Comparison of ENCODE assay signal across 21 mouse cellular contexts in the genomic region with DNA sequence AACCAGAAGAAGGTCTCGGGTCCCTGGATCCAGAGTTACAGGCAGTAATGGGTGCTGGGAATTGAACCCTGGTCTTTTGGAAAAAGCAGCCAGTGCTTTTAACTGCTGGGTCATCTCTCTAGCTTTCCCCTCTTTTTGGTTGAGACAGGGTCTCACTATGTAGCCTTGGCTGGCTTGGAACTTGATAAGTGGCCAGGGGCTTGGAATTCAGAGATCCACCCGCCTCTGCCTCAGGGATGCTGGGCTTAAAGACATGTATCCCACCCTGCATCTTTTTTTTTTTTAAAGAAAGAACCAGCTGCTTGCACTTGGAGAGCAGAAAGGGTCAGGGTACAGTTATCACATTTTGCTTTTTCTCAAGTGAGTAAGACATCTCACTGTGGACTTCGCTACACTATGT. TPM values are rescaled to one million over a fixed set of nuclear protein-coding genes. Genes with fewer than 3 reads are reported as not detected.
A peak's percentile ranks its signal among the peaks of the same experiment; 100 is the strongest.
DNase-seq lines count a peak whose midpoint lies in the region; ATAC-seq and TF ChIP-seq lines count a peak whose summit lies in the region.
"Had no signal": no experiment of that assay in that cellular context is flagged by ENCODE, and none has a peak within 500 bp of the region (broad histone marks: within the 10 kb centered on the region; RNA-seq: fewer than 3 reads in every experiment).

No protein-coding gene starts in this region.

- no peaks in the 10 kb centered on the region for H3K36me3 ChIP-seq in heart, embryonic 10.5 days
- H3K36me3 ChIP-seq in intestine, embryonic 14.5 days (ENCODE audit: control insufficient read depth, insufficient read depth, low read length) = no peaks in the 10 kb centered on the region; the same call in 1 of the 2 replicates
- H3K36me3 ChIP-seq in intestine, postnatal 0 days (ENCODE audit: control insufficient read depth, insufficient read depth) = no peaks in the 10 kb centered on the region
- no peaks in the 10 kb centered on the region for H3K36me3 ChIP-seq in hindbrain, embryonic 16.5 days (ENCODE audit: control insufficient read depth, insufficient read depth, low read length)
- H3K36me3 ChIP-seq in intestine, embryonic 15.5 days = no peaks in the 10 kb centered on the region
- H3K36me3 ChIP-seq in thymus, adult 2 months (ENCODE audit: control insufficient read depth, insufficient read depth, low read length) = peaks cover 27% of the 10 kb centered on the region
- H3K36me3 ChIP-seq: limb, embryonic 10.5 days; liver, embryonic 15.5 days; midbrain, embryonic 13.5 days; neural tube, embryonic 12.5 days had no signal

- H3K27ac ChIP-seq in heart, embryonic 10.5 days = peak overlapping the region; percentile 84; the same call in 1 of the 2 replicates
- H3K27ac ChIP-seq in intestine, embryonic 14.5 days (ENCODE audit: low read depth) = peak overlapping the region; percentile 79
- H3K27ac ChIP-seq in intestine, postnatal 0 days (ENCODE audit: low read depth, low read length) = no peak overlapping the region
- peak overlapping the region; percentile 68 for H3K27ac ChIP-seq in hindbrain, embryonic 16.5 days (ENCODE audit: low read depth, low read length)
- peak overlapping the region; percentile 74; the same call in 1 of the 2 replicates for H3K27ac ChIP-seq in intestine, embryonic 15.5 days
- H3K27ac ChIP-seq in thymus, adult 2 months (ENCODE audit: control insufficient read depth, insufficient read depth, low read length) = no peak overlapping the region
- H3K27ac ChIP-seq: liver, embryonic 15.5 days had no signal

- no peak for ATAC-seq in intestine, embryonic 14.5 days (replicated peaks; ENCODE audit: low FRiP score, low TSS enrichment, low read depth)
- no peak for ATAC-seq in intestine, postnatal 0 days
- no peak for ATAC-seq in hindbrain, embryonic 16.5 days
- ATAC-seq in intestine, embryonic 15.5 days = no peak
- ATAC-seq: midbrain, embryonic 13.5 days; Patski had no signal

- 88% methylated on average over 3 of the region's 3 CpGs for WGBS in heart, embryonic 10.5 days
- WGBS in intestine, embryonic 14.5 days = 92% methylated on average over 3 of the region's 3 CpGs
- 91% methylated on average over 3 of the region's 3 CpGs for WGBS in intestine, postnatal 0 days
- 97% methylated on average over 3 of the region's 3 CpGs for WGBS in hindbrain, embryonic 16.5 days
- WGBS in intestine, embryonic 15.5 days = 89% methylated on average over 3 of the region's 3 CpGs
- WGBS in thymus, adult 2 months = 96% methylated on average over 3 of the region's 3 CpGs

- H3K9ac ChIP-seq in intestine, embryonic 14.5 days (ENCODE audit: low read length) = no peak overlapping the region
- H3K9ac ChIP-seq in intestine, postnatal 0 days (ENCODE audit: low read depth, low read length) = no peak overlapping the region
- H3K9ac ChIP-seq in hindbrain, embryonic 16.5 days (ENCODE audit: low read depth, low read length) = no peak overlapping the region
- H3K9ac ChIP-seq in intestine, embryonic 15.5 days = no peak overlapping the region
- H3K9ac ChIP-seq: liver, embryonic 15.5 days; neural tube, embryonic 12.5 days had no signal

- TF ChIP-seq CTCF in intestine, postnatal 0 days (IDR thresholded peaks at IDR 0.05; ENCODE audit: low read depth) = no peak
- no peak for TF ChIP-seq CTCF in thymus, adult 2 months (IDR thresholded peaks at IDR 0.05; ENCODE audit: borderline replicate concordance, control insufficient read depth, extremely low read depth, insufficient read depth, low read length, poor library complexity)

- H3K27me3 ChIP-seq in heart, embryonic 10.5 days (ENCODE audit: insufficient read depth, poor library complexity, severe bottlenecking) = no peaks in the 10 kb centered on the region
- no peaks in the 10 kb centered on the region for H3K27me3 ChIP-seq in intestine, embryonic 14.5 days (replicated peaks; ENCODE audit: control insufficient read depth, insufficient read depth, low read length)
- H3K27me3 ChIP-seq in intestine, postnatal 0 days (replicated peaks; ENCODE audit: control insufficient read depth, insufficient read depth, low read length) = no peaks in the 10 kb centered on the region
- H3K27me3 ChIP-seq in hindbrain, embryonic 16.5 days (replicated peaks; ENCODE audit: control insufficient read depth, insufficient read depth, low read length) = no peaks in the 10 kb centered on the region
- H3K27me3 ChIP-seq in intestine, embryonic 15.5 days (replicated peaks) = no peaks in the 10 kb centered on the region
- no peaks in the 10 kb centered on the region for H3K27me3 ChIP-seq in thymus, adult 2 months (ENCODE audit: control insufficient read depth, insufficient read depth, low read length)
- H3K27me3 ChIP-seq: CH12.LX; liver, embryonic 15.5 days; midbrain, embryonic 13.5 days; neural tube, embryonic 12.5 days; Patski had no signal

- H3K4me1 ChIP-seq in heart, embryonic 10.5 days = peaks cover 53% of the 10 kb centered on the region
- H3K4me1 ChIP-seq in intestine, embryonic 14.5 days (replicated peaks; ENCODE audit: control insufficient read depth, insufficient read depth, low read length) = peaks cover 36% of the 10 kb centered on the region
- 0 out of 2 replicates have a peak, but pooled peaks cover 11% of the 10 kb centered on the region for H3K4me1 ChIP-seq in intestine, postnatal 0 days (replicated peaks; ENCODE audit: control insufficient read depth, insufficient read depth, low read length)
- peaks cover 19% of the 10 kb centered on the region for H3K4me1 ChIP-seq in hindbrain, embryonic 16.5 days (ENCODE audit: control insufficient read depth, insufficient read depth, low read depth, low read length)
- peaks cover 25% of the 10 kb centered on the region for H3K4me1 ChIP-seq in intestine, embryonic 15.5 days (replicated peaks)
- peaks cover 33% of the 10 kb centered on the region for H3K4me1 ChIP-seq in thymus, adult 2 months (replicated peaks; ENCODE audit: control insufficient read depth, insufficient read depth, low read length)

- H3K4me2 ChIP-seq in intestine, embryonic 14.5 days (ENCODE audit: low read length) = no peak overlapping the region
- no peak overlapping the region for H3K4me2 ChIP-seq in intestine, postnatal 0 days (replicated peaks; ENCODE audit: low read depth)
- no peak overlapping the region for H3K4me2 ChIP-seq in hindbrain, embryonic 16.5 days (ENCODE audit: low read length)
- H3K4me2 ChIP-seq in intestine, embryonic 15.5 days (replicated peaks) = no peak overlapping the region
- H3K4me2 ChIP-seq: liver, embryonic 15.5 days; midbrain, embryonic 13.5 days had no signal

- no peak overlapping the region for H3K4me3 ChIP-seq in heart, embryonic 10.5 days
- no peak overlapping the region for H3K4me3 ChIP-seq in intestine, embryonic 14.5 days (ENCODE audit: low read depth, low read length)
- H3K4me3 ChIP-seq in intestine, postnatal 0 days (ENCODE audit: low read depth, low read length) = no peak overlapping the region
- H3K4me3 ChIP-seq in hindbrain, embryonic 16.5 days (ENCODE audit: low read length) = no peak overlapping the region
- H3K4me3 ChIP-seq in intestine, embryonic 15.5 days (replicated peaks) = no peak overlapping the region
- H3K4me3 ChIP-seq in thymus, adult 2 months (ENCODE audit: control insufficient read depth, insufficient read depth, low read length) = no peak overlapping the region
- H3K4me3 ChIP-seq: limb, embryonic 10.5 days; liver, embryonic 15.5 days; midbrain, embryonic 13.5 days; neural tube, embryonic 12.5 days had no signal

- no peak for DNase-seq in heart, embryonic 10.5 days (ENCODE audit: low spot score)
- DNase-seq in heart, adult 8-10 months (ENCODE audit: low spot score) = no peak
- DNase-seq in intestine, embryonic 14.5 days (ENCODE audit: low spot score) = no peak
- DNase-seq in adrenal gland, postnatal 25 days = no peak
- no peak for DNase-seq in thymus, adult 2 months
- DNase-seq: B cell, adult 2 months; gastrocnemius, postnatal 14 days; heart, adult 18-20 months; kidney, adult 2 months; kidney, postnatal 10 days; liver had no signal

- H3K9me3 ChIP-seq in heart, embryonic 10.5 days = no peaks in the 10 kb centered on the region
- no peaks in the 10 kb centered on the region for H3K9me3 ChIP-seq in intestine, embryonic 14.5 days (ENCODE audit: control insufficient read depth, low read length)
- no peaks in the 10 kb centered on the region for H3K9me3 ChIP-seq in intestine, postnatal 0 days (ENCODE audit: control insufficient read depth)
- no peaks in the 10 kb centered on the region for H3K9me3 ChIP-seq in hindbrain, embryonic 16.5 days (ENCODE audit: control insufficient read depth, low read length)
- no peaks in the 10 kb centered on the region for H3K9me3 ChIP-seq in intestine, embryonic 15.5 days
- H3K9me3 ChIP-seq: G1E; limb, embryonic 10.5 days; liver, embryonic 15.5 days; midbrain, embryonic 13.5 days; neural tube, embryonic 12.5 days had no signal

- TF ChIP-seq POLR2A in thymus, adult 2 months (IDR thresholded peaks at IDR 0.05; ENCODE audit: control insufficient read depth, extremely low read depth, insufficient read depth, low read length, poor library complexity) = no peak

RNA-seq across cellular contexts. Expression of a gene that starts 35.8 kb away (rescaled TPM):
- polyA plus RNA-seq in heart, embryonic 10.5 days (2016; fragmentation: Nextera tagmentation; extraction: Ambion mirVana) = 17.7 and 21.6 TPM in 2 replicates
- total RNA-seq in heart, adult 8-10 months (2022) = 10 to 100 TPM; 47.2 to 63.1 (median 52.7) TPM
- polyA plus RNA-seq in intestine, embryonic 14.5 days (2014; fragmentation: Nextera tagmentation; extraction: Ambion mirVana) = 31.1 and 31.4 TPM in 2 replicates
- 10.4 and 11.8 TPM in 2 replicates for polyA plus RNA-seq in intestine, postnatal 0 days (2015; fragmentation: Nextera tagmentation; extraction: Ambion mirVana)
- polyA plus RNA-seq in hindbrain, embryonic 16.5 days (2015; fragmentation: Nextera tagmentation; extraction: Ambion mirVana) = 35.8 and 36.7 TPM in 2 replicates
- 22.7 and 27.3 TPM in 2 replicates for polyA plus RNA-seq in intestine, embryonic 15.5 days (2015; fragmentation: Nextera tagmentation; extraction: Ambion mirVana)
- total RNA-seq in adrenal gland, postnatal 25 days (2021) = 50.9 and 66.0 TPM in 2 replicates
- 148 and 160 TPM in 2 replicates for polyA plus RNA-seq in thymus, adult 2 months (2012; rRNA removed)

RNA-seq across cellular contexts. Expression of a gene that starts 46.1 kb away (rescaled TPM):
- 35.9 and 37.4 TPM in 2 replicates for polyA plus RNA-seq in heart, embryonic 10.5 days (2016; fragmentation: Nextera tagmentation; extraction: Ambion mirVana)
- total RNA-seq in heart, adult 8-10 months (2022) = 10 to 100 TPM; 27.1 to 34.5 (median 29.8) TPM
- polyA plus RNA-seq in intestine, embryonic 14.5 days (2014; fragmentation: Nextera tagmentation; extraction: Ambion mirVana) = 26.9 and 35.0 TPM in 2 replicates
- 46.8 and 48.3 TPM in 2 replicates for polyA plus RNA-seq in intestine, postnatal 0 days (2015; fragmentation: Nextera tagmentation; extraction: Ambion mirVana)
- 34.4 and 37.3 TPM in 2 replicates for polyA plus RNA-seq in hindbrain, embryonic 16.5 days (2015; fragmentation: Nextera tagmentation; extraction: Ambion mirVana)
- polyA plus RNA-seq in intestine, embryonic 15.5 days (2015; fragmentation: Nextera tagmentation; extraction: Ambion mirVana) = 30.0 and 31.1 TPM in 2 replicates
- 54.1 and 63.6 TPM in 2 replicates for total RNA-seq in adrenal gland, postnatal 25 days (2021)
- 33.2 and 34.6 TPM in 2 replicates for polyA plus RNA-seq in thymus, adult 2 months (2012; rRNA removed)

Comparison
In these comparisons a context has a peak if more than half of its experiments do, and no peak if none do; other contexts are left out.
1. H3K27ac ChIP-seq: peak in heart, embryonic 10.5 days (single experiment), intestine, embryonic 14.5 days (single experiment), hindbrain, embryonic 16.5 days (single experiment) and intestine, embryonic 15.5 days (single experiment); none in intestine, postnatal 0 days (single experiment) and thymus, adult 2 months (single experiment).